Mouse (Mus musculus) liver, embryonic 11.5 days (tissue): ENCODE data around the gene Sorcs2. TPM values are rescaled to one million over a fixed set of nuclear protein-coding genes. Genes with fewer than 3 reads are reported as not detected.

Source experiments
- ATAC-seq: fragments of 200-750 bp; cut with Nextera tagmentation; replicated peaks from 2 replicates; pipeline ENCODE4 v1.8.0; 2017; ENCODE audit warnings: moderate number of reproducible peaks, mild to moderate bottlenecking, moderate TSS enrichment, moderate library complexity; ENCODE audit not compliant: low FRiP score
- DNase-seq: peaks from one replicate; pipeline ENCODE4 v3.0.0-alpha.2; 2017; ENCODE audit warnings: low spot score
- H3K27ac ChIP-seq: fragments of 300-500 bp; sonication (generic); 2 replicates; pipeline ENCODE4 v1.5.1; 2014; ENCODE audit warnings: mild to moderate bottlenecking, low read depth, low read length, control low read depth
- H3K27me3 ChIP-seq: fragments of 300-500 bp; sonication (generic); replicated peaks from 2 replicates; pipeline ENCODE4 v1.6.1; 2014; ENCODE audit warnings: low read length, mixed read lengths; ENCODE audit not compliant: control insufficient read depth, insufficient read depth
- H3K36me3 ChIP-seq: fragments of 300-500 bp; sonication (generic); 2 replicates; pipeline ENCODE4 v1.6.1; 2014; ENCODE audit warnings: mild to moderate bottlenecking, low read length, moderate library complexity, mixed read lengths; ENCODE audit not compliant: control insufficient read depth, insufficient read depth
- H3K4me1 ChIP-seq: fragments of 300-500 bp; sonication (generic); replicated peaks from 2 replicates; pipeline ENCODE4 v1.6.1; 2014; ENCODE audit warnings: low read length, mixed read lengths; ENCODE audit not compliant: control insufficient read depth, insufficient read depth
- H3K4me2 ChIP-seq: fragments of 300-500 bp; sonication (generic); 2 replicates; pipeline ENCODE4 v1.6.1; 2014; ENCODE audit warnings: mild to moderate bottlenecking, control low read depth, moderate library complexity
- H3K4me3 ChIP-seq: fragments of 300-500 bp; sonication (generic); 2 replicates; pipeline ENCODE4 v1.5.1; 2014; ENCODE audit warnings: low read depth, low read length, control low read depth
- H3K9ac ChIP-seq: fragments of 300-500 bp; sonication (generic); 2 replicates; pipeline ENCODE4 v1.6.1; 2014; ENCODE audit warnings: low read depth, low read length, control low read depth
- H3K9me3 ChIP-seq: fragments of 300-500 bp; sonication (generic); 2 replicates; pipeline ENCODE4 v1.6.1; 2016; ENCODE audit warnings: low read length, inconsistent platforms, mixed read lengths; ENCODE audit not compliant: control insufficient read depth
- WGBS: fragments of 180-500 bp; shearing (Covaris S2); extraction: QIAGEN DNeasy Blood & Tissue Kit; methylation state at CpG from one replicate; pipeline ENCODE4 v1.1.7; 2014; 5-methylcytosine and 5-hydroxymethylcytosine counted together
- polyA plus RNA-seq: library from polyadenylated mRNA; unstranded; fragments of >200 nt; fragmentation: Nextera tagmentation; extraction: Ambion mirVana; gene quantifications from 2 replicates; pipeline ENCODE4 v1.2.1, GENCODE M21; 2014

Gene Sorcs2
- polyA plus RNA-seq, 1 experiment from 2014 or later = 2.2 TPM

GRCm38 (mm10) chr5:36182326-36182725 lies 215.6 kb downstream of the Sorcs2 start:
- Histone ChIP-seq H3K36me3 (no peaks in the 10 kb centered on the region), H3K9ac (no peak overlapping the region), H3K4me1 (no peaks in the 10 kb centered on the region), H3K9me3 (no peaks in the 10 kb centered on the region), H3K27me3 (no peaks in the 10 kb centered on the region), H3K4me2 (no peak overlapping the region), H3K27ac (no peak overlapping the region), H3K4me3 (no peak overlapping the region)
- no peak for DNase-seq
- no peak for ATAC-seq
- 81% methylated on average over 7 of the region's 7 CpGs for WGBS

DNA sequence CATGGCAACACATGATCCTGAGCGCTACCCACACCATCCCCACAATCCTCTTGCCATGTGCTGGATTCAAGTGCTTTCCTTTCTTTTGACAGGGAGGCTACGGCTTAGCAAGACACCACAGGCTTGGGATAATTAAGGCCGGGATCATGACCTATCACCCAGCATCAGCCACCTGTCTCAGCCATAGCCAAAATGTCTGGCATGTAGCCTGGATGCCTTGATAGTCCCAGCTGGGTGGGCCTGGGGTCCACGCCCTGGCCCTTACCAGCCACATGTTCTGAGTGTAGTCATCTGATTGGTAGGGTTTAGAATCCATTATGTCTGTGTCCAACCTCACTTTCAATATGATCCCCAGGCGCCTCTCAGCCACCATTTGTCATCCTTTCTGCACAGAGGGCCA lies 218.2 kb downstream of the Sorcs2 start:
- Histone ChIP-seq H3K4me1 (no peaks in the 10 kb centered on the region), H3K9ac (no peak overlapping the region), H3K4me2 (no peak overlapping the region), H3K36me3 (no peaks in the 10 kb centered on the region), H3K9me3 (no peaks in the 10 kb centered on the region), H3K27me3 (no peaks in the 10 kb centered on the region), H3K4me3 (no peak overlapping the region), H3K27ac (no peak overlapping the region)
- 72% methylated on average over 5 of the region's 5 CpGs for WGBS
- DNase-seq (no peak), ATAC-seq (no peak)

- Histone ChIP-seq H3K9ac (no peak overlapping the region), H3K9me3 (no peaks in the 10 kb centered on the region)
- WGBS = 87% methylated on average over 3 of the region's 3 CpGs
Observed at GRCm38 (mm10) chr5:36178785-36179184, 219.2 kb downstream of the Sorcs2 start.

GRCm38 (mm10) chr5:36178215-36178614 lies 219.7 kb downstream of the Sorcs2 start:
- ATAC-seq = no peak
- no peak for DNase-seq
- Histone ChIP-seq H3K4me1 (no peaks in the 10 kb centered on the region), H3K9ac (no peak overlapping the region), H3K27ac (no peak overlapping the region), H3K27me3 (no peaks in the 10 kb centered on the region), H3K9me3 (no peaks in the 10 kb centered on the region), H3K4me3 (no peak overlapping the region), H3K4me2 (no peak overlapping the region), H3K36me3 (no peaks in the 10 kb centered on the region)
- 53% methylated on average over 7 of the region's 7 CpGs for WGBS

More at GRCm38 (mm10) chr5:36178785-36179184, 219.2 kb downstream of the Sorcs2 start:
- DNase-seq (no peak), ATAC-seq (no peak)
- H3K27me3 ChIP-seq = no peaks in the 10 kb centered on the region
- no peak overlapping the region for H3K4me3 ChIP-seq
- no peaks in the 10 kb centered on the region for H3K4me1 ChIP-seq
- H3K4me2 ChIP-seq = no peak overlapping the region
- no peaks in the 10 kb centered on the region for H3K36me3 ChIP-seq
- no peak overlapping the region for H3K27ac ChIP-seq

DNA sequence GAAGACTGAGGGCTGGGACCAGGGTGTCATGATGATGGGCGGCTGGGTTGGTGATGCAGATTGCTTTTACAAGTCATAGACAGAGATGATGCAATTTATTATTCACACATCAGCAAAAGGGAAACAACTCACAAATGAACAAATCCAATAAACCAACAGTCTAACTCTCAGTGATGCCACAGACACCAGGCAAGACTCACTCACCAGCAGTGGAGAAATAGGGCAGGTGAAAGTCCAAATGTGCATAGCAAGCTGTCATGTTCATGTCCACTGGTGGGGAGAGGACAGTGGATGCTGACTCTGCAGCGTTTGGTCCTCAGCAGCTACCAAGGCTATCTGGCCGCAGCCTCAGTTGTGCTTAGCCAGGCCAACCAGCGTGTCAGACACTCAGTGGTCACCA lies 221.1 kb downstream of the Sorcs2 start:
- no peak for DNase-seq
- whole genome bisulfite sequencing = 79% methylated on average over 4 of the region's 4 CpGs
- no peaks in the 10 kb centered on the region for H3K27me3 ChIP-seq
- H3K4me2 ChIP-seq = no peak overlapping the region
- H3K9me3 ChIP-seq = no peaks in the 10 kb centered on the region
- no peaks in the 10 kb centered on the region for H3K4me1 ChIP-seq
- no peak overlapping the region for H3K9ac ChIP-seq
- no peak overlapping the region for H3K4me3 ChIP-seq
- no peak overlapping the region for H3K27ac ChIP-seq
- no peak for ATAC-seq
- H3K36me3 ChIP-seq = no peaks in the 10 kb centered on the region

- 81% methylated on average over 11 of the region's 11 CpGs for WGBS
- no peaks in the 10 kb centered on the region for H3K4me1 ChIP-seq
- H3K4me2 ChIP-seq = no peak overlapping the region
- H3K4me3 ChIP-seq = no peak overlapping the region
- H3K36me3 ChIP-seq = no peaks in the 10 kb centered on the region
- H3K27me3 ChIP-seq = no peaks in the 10 kb centered on the region
- DNase-seq (no peak), ATAC-seq (no peak)
- no peak overlapping the region for H3K9ac ChIP-seq
- H3K9me3 ChIP-seq = no peaks in the 10 kb centered on the region
- no peak overlapping the region for H3K27ac ChIP-seq
Observed at GRCm38 (mm10) chr5:36176409-36176808, 221.5 kb downstream of the Sorcs2 start.

GRCm38 (mm10) chr5:36174569-36175115 lies 223.3 kb downstream of the Sorcs2 start:
- WGBS = 70% methylated on average over 9 of the region's 9 CpGs

DNA sequence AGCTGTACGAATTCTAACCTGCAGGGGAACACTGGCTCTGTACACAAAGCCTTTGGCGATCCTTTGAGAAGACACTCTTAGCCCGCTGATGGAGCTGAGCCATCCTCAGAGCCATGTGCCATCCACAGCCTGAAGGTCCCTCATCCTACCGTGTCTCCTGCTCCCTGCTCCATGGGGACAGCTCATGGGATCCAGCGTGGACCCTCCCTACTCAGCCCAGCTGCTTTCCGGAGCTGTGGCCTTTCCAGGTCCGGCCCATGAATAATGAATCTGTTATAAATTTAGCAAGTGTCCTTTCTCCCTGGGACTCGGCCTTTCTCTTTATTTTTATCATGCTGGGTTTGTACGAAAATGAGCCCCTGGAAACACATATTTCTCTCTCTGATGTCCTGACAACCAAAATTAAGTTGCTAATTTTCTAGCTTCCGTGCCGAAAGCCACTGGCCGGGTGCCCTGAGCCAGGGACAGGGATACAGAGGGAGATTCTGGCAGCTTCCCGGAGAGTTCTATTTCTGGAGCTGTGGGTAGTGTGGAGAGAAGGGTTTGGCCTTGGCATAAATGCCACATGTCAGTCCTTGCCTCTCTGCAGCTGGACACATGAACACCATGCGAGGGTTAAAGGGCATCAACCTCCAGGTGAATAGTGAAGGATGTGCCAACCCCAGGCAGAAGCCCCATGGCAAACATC lies 228.8 kb downstream of the Sorcs2 start:
- 77% methylated on average over 14 of the region's 14 CpGs for WGBS

More at GRCm38 (mm10) chr5:36174569-36175115, 223.3 kb downstream of the Sorcs2 start:
- DNase-seq = no peak
- no peaks in the 10 kb centered on the region for H3K9me3 ChIP-seq
- no peak overlapping the region for H3K9ac ChIP-seq
- H3K27me3 ChIP-seq = no peaks in the 10 kb centered on the region
- H3K4me1 ChIP-seq = no peaks in the 10 kb centered on the region
- no peak for ATAC-seq
- no peak overlapping the region for H3K4me3 ChIP-seq
- no peak overlapping the region for H3K27ac ChIP-seq
- H3K36me3 ChIP-seq = no peaks in the 10 kb centered on the region
- no peak overlapping the region for H3K4me2 ChIP-seq

More for the DNA sequence above, 228.8 kb downstream of the Sorcs2 start:
- H3K4me1 ChIP-seq = no peaks in the 10 kb centered on the region
- no peak overlapping the region for H3K4me2 ChIP-seq
- H3K9me3 ChIP-seq = no peaks in the 10 kb centered on the region
- ATAC-seq (no peak), DNase-seq (no peak)
- H3K27ac ChIP-seq = no peak overlapping the region
- H3K27me3 ChIP-seq = no peaks in the 10 kb centered on the region
- H3K36me3 ChIP-seq = no peaks in the 10 kb centered on the region
- no peak overlapping the region for H3K4me3 ChIP-seq
- H3K9ac ChIP-seq = no peak overlapping the region
